Mouse (Mus musculus) lung, postnatal 0 days (tissue): ENCODE measurements at regions not wholly inside any gene's neighbourhood (a gene's known extent, or its start where the extent isn't known, plus 50 kb on each side); places are given as distances from the start of the nearest gene placed in this dataset.

Experiments
- CTCF ChIP-seq: IDR thresholded peaks from 2 replicates; pipeline ENCODE4 v1.5.1; 2016; ENCODE audit warnings: antibody characterized with exemption, mild to moderate bottlenecking
- EP300 ChIP-seq: IDR thresholded peaks from 2 replicates; pipeline ENCODE4 v1.6.1; 2016; ENCODE audit warnings: antibody characterized with exemption, mild to moderate bottlenecking, control low read depth

- TF ChIP-seq CTCF = peak; percentile 57
- TF ChIP-seq EP300 = no peak
Observed at GRCm38 (mm10) chr8:26659381-26659780, 317.7 kb upstream of the Zfp703 start.
